Mouse (Mus musculus): ENCODE data around the gene Plin2.

GRCm38 (mm10) chr4:86685231-86686008, 15.6 kb upstream of the Plin2 start:
- TF ChIP-seq CTCF (IDR thresholded peaks at IDR 0.05; ENCODE audit: insufficient read depth, low read length) = no peak
- TF ChIP-seq POLR2A (IDR thresholded peaks at IDR 0.05; ENCODE audit: borderline replicate concordance, extremely low read depth, low read depth, low read length) = no peak
